Mouse (Mus musculus): Measurements from ENCODE around the gene Zscan18. TPM values are rescaled to one million over a fixed set of nuclear protein-coding genes. Genes with fewer than 3 reads are reported as not detected.

The Zscan18 gene
- polyA plus RNA-seq, 1 experiment from 2014 or later: 1.3 TPM

DNA sequence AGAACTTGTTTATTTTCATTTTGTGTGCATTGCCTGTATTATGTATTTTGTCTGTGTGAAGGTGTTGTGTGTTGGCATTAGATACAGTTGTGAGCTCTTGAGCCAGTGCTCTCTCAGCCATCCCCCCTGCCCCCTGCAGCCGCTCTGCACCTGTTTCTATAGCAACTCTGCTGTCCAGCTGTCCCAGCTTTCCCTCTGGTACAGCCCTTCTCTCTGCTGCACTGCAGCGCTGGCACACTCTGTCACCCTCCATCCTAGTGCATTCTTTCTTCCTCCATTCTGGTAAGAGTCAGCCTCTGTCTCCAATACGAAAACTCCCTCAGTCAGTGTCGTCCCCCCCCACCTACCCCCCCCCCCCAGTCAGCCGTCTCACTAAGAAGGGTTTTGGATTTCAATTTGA lies 15.4 kb downstream of the Zscan18 start:
- H3K27me3 ChIP-seq (ENCODE audit: control insufficient read depth, insufficient read depth, low read length): no peaks in the 10 kb centered on the region
- 25% methylated on average over 5 of the region's 5 CpGs for WGBS

GRCm38 (mm10) chr7:12787333-12787732 lies 16.1 kb downstream of the Zscan18 start:
- Histone ChIP-seq H3K4me3 (ENCODE audit: low read depth, low read length) (no peak overlapping the region), H3K27ac (replicated peaks) (no peak overlapping the region), H3K27me3 (ENCODE audit: control insufficient read depth, insufficient read depth, low read length) (no peaks in the 10 kb centered on the region), H3K4me2 (replicated peaks; ENCODE audit: low read depth) (no peak overlapping the region), H3K36me3 (ENCODE audit: control insufficient read depth, insufficient read depth, low read length) (no peaks in the 10 kb centered on the region), H3K4me1 (replicated peaks; ENCODE audit: control insufficient read depth, insufficient read depth) (no peaks in the 10 kb centered on the region), H3K9ac (ENCODE audit: low read length) (no peak overlapping the region), H3K9me3 (ENCODE audit: control insufficient read depth, low read length) (no peaks in the 10 kb centered on the region)
- TF ChIP-seq EP300 (optimal IDR thresholded peaks at IDR 0.05) (no peak), CTCF (IDR thresholded peaks at IDR 0.05; ENCODE audit: low read depth) (no peak)
- DNase-seq (ENCODE audit: low spot score) (no peak), ATAC-seq (ENCODE audit: low FRiP score, low TSS enrichment) (no peak)
- WGBS: 60% methylated on average over 6 of the region's 6 CpGs

More for the DNA sequence above, 15.4 kb downstream of the Zscan18 start:
- ATAC-seq (ENCODE audit: low FRiP score, low TSS enrichment): no peak
- H3K4me2 ChIP-seq (replicated peaks; ENCODE audit: low read depth): no peak overlapping the region
- H3K9ac ChIP-seq (ENCODE audit: low read length): no peak overlapping the region
- no peaks in the 10 kb centered on the region for H3K36me3 ChIP-seq (ENCODE audit: control insufficient read depth, insufficient read depth, low read length)
- H3K4me1 ChIP-seq (replicated peaks; ENCODE audit: control insufficient read depth, insufficient read depth): no peaks in the 10 kb centered on the region
- no peaks in the 10 kb centered on the region for H3K9me3 ChIP-seq (ENCODE audit: control insufficient read depth, low read length)
- no peak overlapping the region for H3K27ac ChIP-seq (replicated peaks)
- TF ChIP-seq CTCF (IDR thresholded peaks at IDR 0.05; ENCODE audit: low read depth) (no peak), EP300 (optimal IDR thresholded peaks at IDR 0.05) (no peak)
- no peak overlapping the region for H3K4me3 ChIP-seq (ENCODE audit: low read depth, low read length)
- DNase-seq (ENCODE audit: low spot score): no peak

DNA sequence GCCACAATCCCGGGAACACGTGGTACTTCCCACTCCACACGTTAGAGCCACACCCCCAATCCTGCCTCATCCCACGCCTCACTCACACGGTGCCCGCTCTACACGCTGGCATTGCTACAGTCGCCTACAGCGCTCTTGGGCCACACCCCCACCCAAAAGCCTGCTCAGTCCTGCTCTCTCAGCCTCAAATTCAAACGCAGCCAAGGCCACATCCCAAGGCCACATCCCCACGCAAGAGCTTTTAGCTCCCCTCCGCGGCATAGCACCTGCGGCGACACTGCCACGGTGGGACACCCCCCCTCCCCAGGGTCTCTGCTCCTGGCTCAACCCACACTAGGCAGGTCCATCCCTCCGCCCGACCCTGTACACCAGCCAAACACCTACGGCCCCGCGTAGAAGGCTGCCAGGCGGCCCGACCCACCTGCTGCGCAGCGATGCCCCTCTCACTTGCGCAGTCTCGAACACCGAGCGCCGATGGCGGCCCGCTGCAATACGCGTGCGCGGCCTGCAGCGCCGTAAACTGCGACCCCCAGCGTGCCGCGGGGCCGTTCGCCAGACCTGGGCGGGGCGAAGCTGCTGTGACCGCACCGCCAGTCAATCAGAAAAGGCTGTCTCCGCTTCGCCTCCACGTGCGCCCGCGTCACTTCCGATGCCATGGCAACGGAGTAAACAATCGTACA lies 23.1 kb downstream of the Zscan18 start:
- peak; percentile 89 for ATAC-seq (ENCODE audit: low FRiP score, low TSS enrichment)
- under 1% methylated on average over 56 of the region's 57 CpGs for WGBS

DNA sequence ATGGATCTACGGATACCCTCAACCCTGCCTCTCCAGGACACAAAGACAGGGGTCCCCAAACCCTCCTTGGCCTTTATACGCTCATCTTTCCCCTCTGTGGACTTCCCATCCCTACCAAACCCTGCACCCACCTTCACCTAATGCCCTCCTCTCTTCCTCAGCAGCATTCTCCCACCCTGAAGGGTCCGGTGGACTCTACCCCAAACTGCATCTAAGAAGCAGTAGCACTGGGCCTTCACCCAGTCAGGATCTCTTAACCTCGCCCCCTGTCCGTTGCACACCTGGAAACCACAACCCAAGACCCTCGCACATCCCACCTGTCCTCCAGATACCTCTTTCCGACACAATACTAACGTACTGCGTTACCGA lies 23.7 kb downstream of the Zscan18 start:
- no peak for DNase-seq (ENCODE audit: low spot score)
- Histone ChIP-seq H3K9ac (ENCODE audit: low read length) (no peak overlapping the region), H3K4me2 (replicated peaks; ENCODE audit: low read depth) (peak overlapping the region; percentile 99), H3K27me3 (ENCODE audit: control insufficient read depth, insufficient read depth, low read length) (no peaks in the 10 kb centered on the region), H3K4me1 (replicated peaks; ENCODE audit: control insufficient read depth, insufficient read depth) (peaks cover 2% of the 10 kb centered on the region; the same call in 1 of the 2 replicates), H3K4me3 (ENCODE audit: low read depth, low read length) (peak overlapping the region; percentile 49), H3K27ac (replicated peaks) (no peak overlapping the region), H3K36me3 (ENCODE audit: control insufficient read depth, insufficient read depth, low read length) (no peaks in the 10 kb centered on the region), H3K9me3 (ENCODE audit: control insufficient read depth, low read length) (no peaks in the 10 kb centered on the region)
- WGBS: 23% methylated on average over 10 of the region's 10 CpGs
- no peak for ATAC-seq (ENCODE audit: low FRiP score, low TSS enrichment)
- TF ChIP-seq CTCF (IDR thresholded peaks at IDR 0.05; ENCODE audit: low read depth): no peak
- no peak for TF ChIP-seq EP300 (optimal IDR thresholded peaks at IDR 0.05)

More for the DNA sequence above, 23.1 kb downstream of the Zscan18 start:
- peak; percentile 29; the same call in 1 of the 2 replicates for TF ChIP-seq CTCF (IDR thresholded peaks at IDR 0.05; ENCODE audit: low read depth)
- no peak for TF ChIP-seq EP300 (optimal IDR thresholded peaks at IDR 0.05)
- Histone ChIP-seq H3K4me1 (replicated peaks; ENCODE audit: control insufficient read depth, insufficient read depth) (peaks cover 2% of the 10 kb centered on the region; the same call in 1 of the 2 replicates), H3K4me2 (replicated peaks; ENCODE audit: low read depth) (peak overlapping the region; percentile 99), H3K27me3 (ENCODE audit: control insufficient read depth, insufficient read depth, low read length) (no peaks in the 10 kb centered on the region), H3K9ac (ENCODE audit: low read length) (peak overlapping the region; percentile 61), H3K27ac (replicated peaks) (no peak overlapping the region), H3K4me3 (ENCODE audit: low read depth, low read length) (peak overlapping the region; percentile 49), H3K9me3 (ENCODE audit: control insufficient read depth, low read length) (no peaks in the 10 kb centered on the region), H3K36me3 (ENCODE audit: control insufficient read depth, insufficient read depth, low read length) (no peaks in the 10 kb centered on the region)
- DNase-seq (ENCODE audit: low spot score): peak; percentile 74

DNA sequence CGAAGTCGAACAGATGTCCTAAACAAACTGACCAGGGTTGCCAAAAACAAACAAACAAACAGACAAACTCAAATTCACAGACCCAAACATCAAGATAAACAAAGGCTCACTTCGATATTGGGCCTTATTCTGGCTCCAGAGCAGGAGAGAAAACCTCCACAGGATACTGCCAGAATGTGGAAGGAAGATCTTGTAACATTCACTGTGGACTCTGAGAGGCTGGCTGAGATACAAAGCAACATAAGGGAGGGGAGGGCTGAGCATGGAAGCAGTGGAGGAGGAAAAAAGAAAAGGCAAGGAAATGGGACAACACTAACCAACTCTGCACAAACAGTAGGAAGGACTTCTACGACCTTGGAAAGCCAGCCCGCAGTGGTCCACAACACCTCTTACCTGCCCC lies 24.3 kb downstream of the Zscan18 start:
- Histone ChIP-seq H3K27ac (replicated peaks) (no peak overlapping the region), H3K36me3 (ENCODE audit: control insufficient read depth, insufficient read depth, low read length) (no peaks in the 10 kb centered on the region), H3K4me2 (replicated peaks; ENCODE audit: low read depth) (no peak overlapping the region), H3K9ac (ENCODE audit: low read length) (no peak overlapping the region), H3K4me3 (ENCODE audit: low read depth, low read length) (no peak overlapping the region), H3K4me1 (replicated peaks; ENCODE audit: control insufficient read depth, insufficient read depth) (peaks cover 2% of the 10 kb centered on the region; the same call in 1 of the 2 replicates), H3K9me3 (ENCODE audit: control insufficient read depth, low read length) (no peaks in the 10 kb centered on the region), H3K27me3 (ENCODE audit: control insufficient read depth, insufficient read depth, low read length) (no peaks in the 10 kb centered on the region)
- 73% methylated on average over 5 of the region's 5 CpGs for WGBS
- DNase-seq (ENCODE audit: low spot score) (no peak), ATAC-seq (ENCODE audit: low FRiP score, low TSS enrichment) (no peak)
- TF ChIP-seq CTCF (IDR thresholded peaks at IDR 0.05; ENCODE audit: low read depth) (no peak), EP300 (optimal IDR thresholded peaks at IDR 0.05) (no peak)

- 85% methylated on average over 1 of the region's 1 CpGs for WGBS
- no peak for ATAC-seq (ENCODE audit: low FRiP score, low TSS enrichment)
- H3K4me1 ChIP-seq (replicated peaks; ENCODE audit: control insufficient read depth, insufficient read depth): no peaks in the 10 kb centered on the region
- H3K9ac ChIP-seq (ENCODE audit: low read length): no peak overlapping the region
- TF ChIP-seq CTCF (IDR thresholded peaks at IDR 0.05; ENCODE audit: low read depth) (0 out of 2 replicates have a peak, but pooled peaks have one; percentile 16), EP300 (optimal IDR thresholded peaks at IDR 0.05) (no peak)
- no peaks in the 10 kb centered on the region for H3K36me3 ChIP-seq (ENCODE audit: control insufficient read depth, insufficient read depth, low read length)
- H3K4me3 ChIP-seq (ENCODE audit: low read depth, low read length): no peak overlapping the region
- DNase-seq (ENCODE audit: low spot score): no peak
- no peaks in the 10 kb centered on the region for H3K9me3 ChIP-seq (ENCODE audit: control insufficient read depth, low read length)
- no peak overlapping the region for H3K4me2 ChIP-seq (replicated peaks; ENCODE audit: low read depth)
- no peak overlapping the region for H3K27ac ChIP-seq (replicated peaks)
- H3K27me3 ChIP-seq (ENCODE audit: control insufficient read depth, insufficient read depth, low read length): no peaks in the 10 kb centered on the region
Observed at GRCm38 (mm10) chr7:12774606-12775005, 28.8 kb downstream of the Zscan18 start.

All from stomach, postnatal 0 days (tissue).